Mouse (Mus musculus) liver, postnatal 0 days (tissue): Measurements from ENCODE around the gene Gatb.

Experiments
- CTCF ChIP-seq: sonication (generic); IDR thresholded peaks from 2 replicates; pipeline ENCODE4 v1.5.1; 2016; ENCODE audit warnings: antibody characterized with exemption, low read depth
- EP300 ChIP-seq: IDR thresholded peaks from 2 replicates; pipeline ENCODE4 v1.6.1; 2016; ENCODE audit warnings: antibody characterized with exemption, low read depth, mild to moderate bottlenecking

DNA sequence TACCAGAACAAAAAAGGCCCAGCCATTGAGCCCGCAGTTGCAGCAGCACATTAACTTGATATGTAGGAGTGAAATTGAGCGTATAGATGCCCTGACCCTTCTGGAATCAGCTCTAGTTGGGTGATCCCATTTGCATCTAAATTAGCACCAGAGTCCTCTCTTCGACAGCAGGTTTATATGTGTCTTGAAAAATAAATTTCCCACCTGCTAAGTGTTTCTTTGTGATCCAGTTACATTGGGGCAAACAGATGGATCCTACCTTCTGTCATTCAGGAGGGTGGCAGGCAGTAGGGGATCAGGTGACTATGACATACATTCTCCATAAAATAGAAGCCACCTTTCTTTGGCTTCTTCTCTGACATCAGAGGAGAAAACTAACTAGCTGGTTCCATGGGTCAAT lies 121.1 kb downstream of the Gatb start:
- TF ChIP-seq CTCF, result no peak
- no peak for TF ChIP-seq EP300
